Mouse (Mus musculus) G1E (cell line): Measurements from ENCODE around the gene Fam69b. TPM values are rescaled to one million over a fixed set of nuclear protein-coding genes. Genes with fewer than 3 reads are reported as not detected.
A peak's percentile ranks its signal among the peaks of the same experiment; 100 is the strongest.

Experiments
- ATAC-seq: 2 replicates; pipeline ENCODE4 v1.8.0; 2016; ENCODE audit warnings: mild to moderate bottlenecking; ENCODE audit not compliant: insufficient number of reproducible peaks, poor library complexity, low FRiP score, severe bottlenecking; ENCODE audit errors: extremely low read depth
- DNase-seq: peaks from one replicate; pipeline ENCODE4 v3.0.0; 2012; ENCODE audit warnings: low spot score
- H3K27me3 ChIP-seq: 2 replicates; pipeline ENCODE4 v1.6.1; 2012; ENCODE audit warnings: mild to moderate bottlenecking, low read length, inconsistent platforms; ENCODE audit not compliant: insufficient read depth
- H3K36me3 ChIP-seq: replicated peaks from 2 replicates; pipeline ENCODE3; 2012; ENCODE audit warnings: mild to moderate bottlenecking, inconsistent platforms
- H3K4me1 ChIP-seq: 2 replicates; pipeline ENCODE4 v1.6.1; 2012; ENCODE audit warnings: low read depth, low read length, inconsistent platforms, mixed read lengths; ENCODE audit not compliant: insufficient read depth
- H3K4me3 ChIP-seq: 2 replicates; pipeline ENCODE4 v1.5.1; 2012; ENCODE audit warnings: low read depth, mild to moderate bottlenecking, inconsistent platforms, low read length, moderate library complexity, mixed read lengths
- H3K9me3 ChIP-seq: replicated peaks from 2 replicates; pipeline ENCODE4 v1.6.1; 2012; ENCODE audit warnings: inconsistent platforms
- CTCF ChIP-seq: IDR thresholded peaks from 2 replicates; pipeline ENCODE4 v1.5.1; 2012; ENCODE audit warnings: low read depth, low read length, inconsistent platforms, mixed read lengths
- GATA1 ChIP-seq: IDR thresholded peaks from 2 replicates; pipeline ENCODE4 v1.6.1; 2012; ENCODE audit warnings: borderline replicate concordance, low read length, inconsistent platforms, mixed read lengths
- GATA2 ChIP-seq: IDR thresholded peaks from 2 replicates; pipeline ENCODE4 v1.6.1; 2012; ENCODE audit warnings: low read depth, low read length, inconsistent platforms, borderline replicate concordance
- POLR2AphosphoS5 ChIP-seq: IDR thresholded peaks from 2 replicates; pipeline ENCODE4 v1.6.1; 2012; ENCODE audit warnings: low read depth, low read length, inconsistent platforms; ENCODE audit not compliant: insufficient replicate concordance
- TAL1 ChIP-seq: conservative IDR thresholded peaks from 2 replicates; pipeline ENCODE4 v1.6.1; 2012; ENCODE audit warnings: low read depth, low read length, inconsistent platforms, mixed read lengths
- polyA plus RNA-seq: library from polyadenylated mRNA; stranded (reverse); fragments of >175 nt; gene quantifications from 2 replicates; pipeline ENCODE4 v1.2.3, GENCODE M21; 2012
- total RNA-seq, 2 experiments: library from RNA; stranded (forward) in 1 of 2; stranded (reverse) in 1 of 2; fragments of 200-1000 nt in 1 of 2; fragments of >200 nt in 1 of 2; fragmentation: Nextera tagmentation in 1 of 2; gene quantifications; 2 replicates each; pipeline ENCODE4 v1.2.3; 2014 to 2017

Fam69b gene
- total and polyA plus RNA-seq, 3 experiments, result 0.22 TPM; not detected in 2

GRCm38 (mm10) chr2:26643942-26644341, 15.7 kb downstream of the Fam69b start:
- ATAC-seq (no peak), DNase-seq (peak; percentile 35)
- TF ChIP-seq TAL1 (no peak), CTCF (peak; percentile 68)

GRCm38 (mm10) chr2:26646643-26647293, 18.5 kb downstream of the Fam69b start:
- Histone ChIP-seq H3K27me3 (peaks cover 37% of the 10 kb centered on the region), H3K4me3 (no peak overlapping the region), H3K36me3 (no peaks in the 10 kb centered on the region), H3K9me3 (no peaks in the 10 kb centered on the region), H3K4me1 (peaks cover 12% of the 10 kb centered on the region)
- TF ChIP-seq CTCF (peak; percentile 99), GATA1 (no peak), POLR2AphosphoS5 (no peak), TAL1 (no peak), GATA2 (no peak)
- DNase-seq (peak; percentile 72), ATAC-seq (peak; percentile 83)

More at GRCm38 (mm10) chr2:26643942-26644341, 15.7 kb downstream of the Fam69b start:
- H3K9me3 ChIP-seq, result no peaks in the 10 kb centered on the region
- peaks cover 28% of the 10 kb centered on the region for H3K4me1 ChIP-seq
- H3K4me3 ChIP-seq, result no peak overlapping the region
- peaks cover 3% of the 10 kb centered on the region for H3K36me3 ChIP-seq
- peaks cover 29% of the 10 kb centered on the region for H3K27me3 ChIP-seq

DNA sequence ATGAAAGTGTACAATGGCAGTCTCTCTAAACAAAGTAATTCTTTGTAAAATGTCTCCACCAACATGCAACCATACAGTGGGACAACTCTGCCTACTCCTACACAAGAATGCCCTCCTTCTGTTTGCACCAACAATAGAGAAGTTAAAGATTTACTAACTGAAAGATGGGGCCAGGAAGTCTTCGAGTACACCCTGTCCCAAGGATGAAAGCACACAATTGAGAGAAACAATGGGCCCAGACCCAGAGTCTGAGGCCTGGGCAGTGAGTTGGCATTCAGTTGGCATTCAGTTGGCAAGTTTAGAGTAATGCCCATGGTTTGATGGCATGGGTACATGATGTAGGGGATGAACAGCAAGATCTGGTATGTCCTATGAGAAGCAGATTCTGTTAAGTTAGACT, 26.4 kb downstream of the Fam69b start:
- no peaks in the 10 kb centered on the region for H3K4me1 ChIP-seq
- no peaks in the 10 kb centered on the region for H3K36me3 ChIP-seq
- ATAC-seq (no peak), DNase-seq (no peak)
- no peak for TF ChIP-seq CTCF
- no peak for TF ChIP-seq GATA1
- no peak for TF ChIP-seq POLR2AphosphoS5
- TF ChIP-seq GATA2, result no peak
- TF ChIP-seq TAL1, result no peak
- H3K27me3 ChIP-seq, result peaks cover 11% of the 10 kb centered on the region
- no peak overlapping the region for H3K4me3 ChIP-seq
- no peaks in the 10 kb centered on the region for H3K9me3 ChIP-seq

DNA sequence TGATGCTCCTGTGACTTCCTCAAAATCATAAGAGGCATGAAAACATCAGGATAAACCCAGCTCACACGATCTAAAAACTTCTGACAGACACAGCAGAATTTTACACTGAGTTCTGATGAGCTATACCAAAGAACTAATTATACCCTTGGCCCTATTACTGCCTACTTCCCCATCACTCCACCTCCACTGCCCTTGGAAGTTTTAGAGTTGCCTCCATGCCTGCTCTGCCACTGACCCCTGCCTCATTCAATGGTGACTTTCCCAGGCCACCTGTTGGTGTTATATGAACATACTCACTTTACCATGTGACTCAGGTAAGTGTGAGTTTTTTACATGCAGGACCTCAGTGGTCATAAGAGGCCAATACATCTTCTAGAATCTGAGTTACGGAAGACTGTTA, 29.2 kb downstream of the Fam69b start:
- no peaks in the 10 kb centered on the region for H3K9me3 ChIP-seq
- H3K4me3 ChIP-seq, result no peak overlapping the region
- DNase-seq, result no peak
- no peaks in the 10 kb centered on the region for H3K4me1 ChIP-seq
- peaks cover 9% of the 10 kb centered on the region for H3K27me3 ChIP-seq
- no peaks in the 10 kb centered on the region for H3K36me3 ChIP-seq
- TF ChIP-seq CTCF, result no peak
- no peak for TF ChIP-seq GATA1
- TF ChIP-seq GATA2, result no peak
- no peak for TF ChIP-seq TAL1
- TF ChIP-seq POLR2AphosphoS5, result no peak
- ATAC-seq, result no peak

GRCm38 (mm10) chr2:26661143-26661752, 33.0 kb downstream of the Fam69b start:
- Histone ChIP-seq H3K9me3 (no peaks in the 10 kb centered on the region), H3K27me3 (peaks cover 10% of the 10 kb centered on the region), H3K4me1 (no peaks in the 10 kb centered on the region), H3K36me3 (no peaks in the 10 kb centered on the region), H3K4me3 (no peak overlapping the region)
- no peak for DNase-seq
- TF ChIP-seq GATA2 (no peak), CTCF (no peak), TAL1 (no peak), GATA1 (no peak), POLR2AphosphoS5 (no peak)
- no peak for ATAC-seq

GRCm38 (mm10) chr2:26661768-26662508, 33.7 kb downstream of the Fam69b start:
- Histone ChIP-seq H3K4me1 (no peaks in the 10 kb centered on the region), H3K27me3 (peaks cover 10% of the 10 kb centered on the region), H3K36me3 (no peaks in the 10 kb centered on the region), H3K9me3 (no peaks in the 10 kb centered on the region), H3K4me3 (no peak overlapping the region)
- ATAC-seq (no peak), DNase-seq (no peak)
- TF ChIP-seq TAL1 (no peak), GATA2 (no peak)
